Mouse (Mus musculus) fibroblast of lung, adult 2 months (primary cell): ENCODE data around the gene Zfp239.

Experiments
- DNase-seq: peaks from one replicate; pipeline ENCODE4 v3.0.0-alpha.2; 2011; ENCODE audit warnings: low read depth

Zfp239 gene

GRCm38 (mm10) chr6:117879408-117880115, 17.7 kb downstream of the Zfp239 start:
- DNase-seq: peak; percentile 93

GRCm38 (mm10) chr6:117880394-117880838, 18.5 kb downstream of the Zfp239 start:
- peak; percentile 25 for DNase-seq

DNA sequence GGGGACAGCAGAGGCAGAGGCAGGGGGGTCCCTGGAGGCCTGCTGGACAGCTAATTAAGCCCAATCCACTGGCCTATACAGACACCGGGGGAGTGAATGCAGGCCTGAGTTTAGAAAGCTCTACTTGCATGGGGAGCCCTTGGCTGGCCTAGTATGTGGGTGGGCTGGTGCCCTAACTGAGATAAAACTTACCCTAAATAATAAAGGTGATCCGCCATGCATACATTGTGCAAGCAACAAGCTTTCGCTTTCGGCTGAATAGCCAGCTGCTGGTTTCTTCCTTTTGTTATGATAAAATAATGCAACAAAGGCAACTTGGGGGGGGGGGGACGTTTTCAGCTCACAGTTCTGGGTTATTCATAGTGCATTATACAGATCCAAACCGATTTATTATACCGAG, 19.3 kb downstream of the Zfp239 start:
- no peak for DNase-seq

- DNase-seq: no peak
These were observed 20.1 kb downstream of the Zfp239 start for GRCm38 (mm10) chr6:117881997-117882396.

- DNase-seq: no peak
These were observed 24.0 kb downstream of the Zfp239 start for GRCm38 (mm10) chr6:117885943-117886342.

GRCm38 (mm10) chr6:117888032-117888431, 26.1 kb downstream of the Zfp239 start:
- no peak for DNase-seq

- no peak for DNase-seq
These were observed 26.8 kb downstream of the Zfp239 start for GRCm38 (mm10) chr6:117888642-117889096.

- DNase-seq: no peak
These were observed 28.4 kb downstream of the Zfp239 start for GRCm38 (mm10) chr6:117890257-117890656.

DNA sequence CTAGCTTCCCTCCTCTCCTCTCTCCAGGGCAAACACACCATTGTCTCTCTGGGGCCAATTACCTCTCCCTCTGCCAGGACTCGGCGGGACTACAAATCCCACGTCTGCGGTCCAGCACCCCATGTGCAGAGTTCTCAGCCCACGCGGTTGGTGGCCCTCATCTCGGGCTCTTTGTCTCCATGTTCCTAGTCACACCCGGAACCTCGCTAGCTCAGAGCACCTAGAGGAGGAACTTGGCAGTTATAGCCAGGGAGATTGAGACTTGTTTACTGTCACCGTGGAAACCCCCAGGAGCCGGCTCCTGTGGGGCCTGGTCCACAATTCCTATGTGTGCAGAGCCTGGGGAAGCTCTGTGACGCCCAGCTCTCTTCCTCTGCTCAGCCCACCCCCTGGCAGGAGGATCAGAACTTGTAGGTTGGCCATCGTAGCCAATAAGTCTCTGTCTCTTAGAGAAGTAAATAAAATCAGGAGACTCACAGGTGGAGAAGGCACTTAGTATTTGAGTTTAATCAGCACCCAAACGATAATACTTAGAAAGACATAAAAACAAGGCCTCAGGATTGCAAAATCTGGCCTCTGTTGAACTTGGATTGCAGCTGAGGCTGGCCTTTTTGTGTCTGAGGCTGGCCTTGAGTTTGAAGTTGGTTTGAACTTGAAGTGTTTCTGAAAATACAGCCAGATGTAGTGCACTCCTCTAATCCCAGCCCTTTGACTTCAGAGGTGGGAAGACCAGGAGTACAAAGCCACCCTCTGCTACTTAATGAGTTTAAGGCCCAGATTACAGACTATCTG, 29.7 kb downstream of the Zfp239 start:
- DNase-seq: no peak

GRCm38 (mm10) chr6:117892386-117892785, 30.5 kb downstream of the Zfp239 start:
- no peak for DNase-seq

- DNase-seq: no peak
These were observed 31.5 kb downstream of the Zfp239 start for GRCm38 (mm10) chr6:117893435-117893834.

DNA sequence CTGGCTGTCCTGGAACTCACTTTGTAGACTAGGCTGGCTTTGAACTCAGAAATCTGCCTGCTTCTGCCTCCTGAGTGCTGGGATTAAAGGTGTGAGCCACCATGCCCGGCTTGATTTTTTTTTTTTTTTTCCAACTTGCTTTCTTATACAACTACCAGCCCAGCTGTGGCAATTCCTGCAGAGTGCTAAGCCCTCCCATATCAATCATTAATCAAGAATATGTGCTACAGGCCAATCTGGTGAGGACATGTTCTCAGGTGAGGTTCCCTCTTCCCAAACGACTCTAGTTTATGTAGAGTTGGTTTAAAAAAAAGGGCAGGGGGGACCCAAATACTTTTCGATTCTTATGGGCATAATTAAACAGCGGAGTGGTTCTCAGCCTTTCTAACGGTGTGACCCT, 35.9 kb downstream of the Zfp239 start:
- no peak for DNase-seq

DNA sequence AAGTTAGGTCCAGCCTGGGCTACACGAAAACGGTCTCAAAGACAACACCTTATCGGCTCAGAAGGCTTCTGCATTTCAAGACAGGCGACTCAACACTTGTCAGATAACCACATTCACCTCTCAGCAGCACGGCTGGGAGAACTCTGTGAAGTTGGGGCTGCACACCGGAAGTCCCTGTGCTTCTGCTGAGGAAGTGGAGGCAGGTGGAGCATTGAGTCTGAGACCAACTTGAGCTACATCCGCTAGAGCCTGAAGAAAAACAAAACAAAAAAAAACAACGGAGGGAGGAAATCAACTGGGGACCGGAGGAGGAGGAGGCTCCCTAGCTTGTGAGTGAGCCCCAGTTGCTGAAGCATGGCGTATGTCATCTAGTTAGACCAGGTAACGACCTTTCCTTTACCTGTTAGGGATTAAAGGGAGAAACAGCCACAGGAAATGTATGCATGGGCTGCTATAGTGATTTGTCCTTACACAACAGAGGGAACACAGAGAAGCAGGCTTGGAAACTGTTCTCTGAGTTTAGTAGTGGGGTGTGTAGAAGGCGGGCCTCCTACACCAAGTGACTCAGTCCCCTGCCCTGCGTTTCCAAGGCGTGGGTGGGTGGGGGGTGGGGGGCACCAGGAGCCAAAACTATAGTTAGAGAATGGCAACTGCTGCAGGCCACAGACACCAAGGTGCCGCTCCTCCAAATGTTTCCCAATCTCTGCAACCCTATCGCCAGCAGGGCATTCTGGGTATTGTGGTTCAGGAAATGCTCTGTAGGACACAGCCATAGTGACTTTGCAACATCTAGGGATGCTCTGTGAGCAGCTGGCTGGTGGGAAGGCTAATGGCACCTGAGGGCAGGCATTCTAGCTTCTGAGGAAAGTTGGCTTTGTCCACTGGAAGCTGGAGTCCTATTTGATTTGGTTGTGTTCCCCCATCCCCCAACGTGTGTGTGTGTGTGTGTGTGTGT, 38.5 kb downstream of the Zfp239 start, which contains the start of gene Hnrnpf:
Gene Hnrnpf (plus strand): TSS at position 199 of the 955 bp plus-strand sequence.
- no peak for DNase-seq

GRCm38 (mm10) chr6:117901510-117902402, 39.9 kb downstream of the Zfp239 start:
- DNase-seq: no peak

DNA sequence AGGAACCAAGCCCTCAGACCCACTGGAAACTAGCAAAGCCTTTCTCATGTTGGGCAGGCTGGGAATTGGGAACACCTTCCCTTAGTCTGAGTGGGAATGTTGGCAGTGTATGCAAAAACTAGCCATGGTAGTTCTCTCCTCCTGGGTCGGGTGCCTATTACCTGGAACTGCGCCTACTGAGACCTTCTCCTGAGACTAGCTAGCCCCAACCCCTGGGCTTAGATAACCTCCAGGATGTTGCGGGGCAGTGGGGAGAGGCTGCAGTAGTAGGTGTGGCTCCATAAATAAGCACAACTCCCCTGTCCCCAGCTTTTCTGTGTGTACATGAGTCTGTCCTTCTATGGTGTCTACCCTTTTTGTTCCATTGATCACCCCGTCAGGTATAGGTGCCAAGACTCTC, 40.7 kb downstream of the Zfp239 start:
- no peak for DNase-seq

- DNase-seq: no peak
These were observed 41.9 kb downstream of the Zfp239 start for GRCm38 (mm10) chr6:117903836-117904235.

DNA sequence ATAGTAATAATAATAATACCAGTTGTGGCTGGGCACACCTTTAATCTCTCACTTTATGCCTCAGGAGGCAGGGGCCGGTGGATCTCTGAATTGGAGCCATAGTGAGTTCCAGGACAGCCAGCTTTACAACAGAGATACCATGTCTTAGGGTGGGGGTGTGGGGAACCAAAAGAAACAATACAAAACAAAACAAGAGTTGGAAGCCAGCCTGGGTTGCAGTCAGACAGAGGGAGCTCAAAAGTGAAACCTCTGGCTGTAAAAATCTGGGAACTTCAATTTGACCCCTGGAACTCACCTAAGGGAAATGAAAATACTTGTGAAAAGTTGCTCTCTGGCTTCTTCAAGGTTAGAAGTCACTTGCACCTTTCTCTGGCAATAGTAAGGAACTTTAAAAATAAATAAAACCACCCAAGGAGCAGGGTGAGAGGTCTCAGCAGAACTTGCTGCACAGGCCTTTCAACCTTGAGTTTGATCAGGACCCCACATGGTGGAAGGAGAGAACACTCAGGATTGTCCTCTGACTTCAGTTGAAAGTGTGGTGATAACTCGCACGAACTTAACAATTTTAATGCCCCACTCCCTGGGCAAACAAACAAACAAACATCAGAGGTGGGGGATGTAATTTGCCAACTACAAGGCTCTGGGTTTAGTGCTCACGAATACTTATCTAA, 43.5 kb downstream of the Zfp239 start:
- DNase-seq: no peak

DNA sequence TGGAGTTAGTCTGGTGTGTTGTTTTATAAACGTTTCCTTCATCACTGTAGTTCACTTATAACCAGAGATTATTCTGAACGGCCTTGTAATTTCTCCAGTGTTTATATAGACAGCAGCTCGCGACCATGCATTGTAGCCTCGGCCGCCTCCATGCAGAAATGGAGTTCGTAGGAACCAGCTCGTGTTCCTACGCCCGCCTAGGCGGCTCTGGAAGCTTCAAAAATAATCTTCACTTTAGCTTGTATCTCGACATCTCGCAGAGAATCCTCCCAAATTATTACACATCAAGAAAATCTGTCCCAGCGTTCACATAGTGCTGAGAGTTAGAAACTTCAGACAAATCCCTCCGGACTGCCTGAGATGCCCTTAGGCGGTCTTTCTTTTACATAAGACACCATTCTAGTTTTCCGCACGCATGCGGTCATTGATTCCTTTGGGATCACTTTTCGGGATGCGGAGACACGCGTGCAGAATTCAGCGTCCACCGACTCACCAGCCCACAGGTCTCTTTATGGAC, 44.2 kb downstream of the Zfp239 start:
- no peak for DNase-seq

DNA sequence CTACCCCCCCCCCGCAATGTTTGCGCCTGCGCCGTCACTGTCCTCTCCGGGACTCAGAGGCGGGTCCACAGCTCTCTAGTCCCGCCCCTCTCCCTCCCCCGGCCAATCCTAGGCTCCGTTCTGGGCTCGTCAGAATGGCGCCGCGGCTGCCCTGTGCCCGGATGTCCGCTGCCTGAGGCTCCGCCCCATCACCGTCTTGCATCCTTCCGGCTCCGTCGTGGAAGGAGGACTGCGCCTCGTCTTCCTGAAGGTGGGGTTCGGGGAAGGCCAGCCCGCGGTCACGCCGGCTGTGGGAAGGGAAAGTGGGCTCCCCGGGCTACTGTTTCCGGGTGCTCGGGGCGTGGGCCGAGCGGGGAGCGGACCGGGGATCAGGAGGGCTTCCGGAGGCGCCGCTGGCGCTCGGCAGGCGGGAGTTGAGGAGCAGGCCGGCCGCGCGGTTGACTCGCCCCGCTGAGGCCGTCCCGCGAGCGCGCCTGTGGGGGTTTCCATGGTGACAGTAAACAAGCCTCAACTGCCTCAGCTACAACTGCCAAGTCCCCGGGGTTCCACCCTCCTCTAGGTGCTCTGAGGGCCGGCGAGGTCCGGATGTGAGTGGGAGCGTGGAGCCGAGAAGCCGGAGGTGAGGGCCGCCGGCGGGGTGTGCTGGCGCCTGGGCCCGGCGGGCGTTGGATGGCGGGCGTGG, 44.8 kb downstream of the Zfp239 start:
- DNase-seq: peak; percentile 91
